Mouse (Mus musculus): Measurements from ENCODE around the gene Cabcoco1.

- TF ChIP-seq MAFK (IDR thresholded peaks at IDR 0.05; ENCODE audit: insufficient read depth, low read depth, low read length) (no peak), ZC3H11A (IDR thresholded peaks at IDR 0.05; ENCODE audit: borderline replicate concordance, low read depth, low read length) (no peak), CHD2 (IDR thresholded peaks at IDR 0.05; ENCODE audit: low read depth, low read length) (no peak)
These were observed 75.9 kb downstream of the Cabcoco1 start for GRCm38 (mm10) chr10:68465737-68466327.
